Mouse (Mus musculus) liver, embryonic 12.5 days (tissue): ENCODE measurements around the gene Met. TPM values are rescaled to one million over a fixed set of nuclear protein-coding genes. Genes with fewer than 3 reads are reported as not detected.

ENCODE experiments used
- ATAC-seq: fragments of 200-750 bp; cut with Nextera tagmentation; 2 replicates; pipeline ENCODE4 v1.8.0; 2017; ENCODE audit warnings: moderate number of reproducible peaks, mild to moderate bottlenecking, moderate library complexity
- H3K27ac ChIP-seq: fragments of 300-500 bp; sonication (generic); 2 replicates; pipeline ENCODE4 v1.5.1; 2016; ENCODE audit warnings: mild to moderate bottlenecking
- H3K27me3 ChIP-seq: fragments of 300-500 bp; sonication (generic); replicated peaks from 2 replicates; pipeline ENCODE4 v1.6.1; 2016; ENCODE audit warnings: mild to moderate bottlenecking, moderate library complexity
- H3K36me3 ChIP-seq: fragments of 300-500 bp; sonication (generic); 2 replicates; pipeline ENCODE4 v1.6.1; 2016; ENCODE audit warnings: mild to moderate bottlenecking, moderate library complexity
- H3K4me1 ChIP-seq: fragments of 300-500 bp; sonication (generic); 2 replicates; pipeline ENCODE4 v1.6.1; 2016
- H3K4me2 ChIP-seq: fragments of 300-500 bp; sonication (generic); 2 replicates; pipeline ENCODE4 v1.6.1; 2016; ENCODE audit warnings: mild to moderate bottlenecking, moderate library complexity
- H3K4me3 ChIP-seq: fragments of 300-500 bp; sonication (generic); 2 replicates; pipeline ENCODE4 v1.5.1; 2016; ENCODE audit warnings: mild to moderate bottlenecking, moderate library complexity
- H3K9ac ChIP-seq: fragments of 300-500 bp; sonication (generic); 2 replicates; pipeline ENCODE4 v1.6.1; 2016; ENCODE audit warnings: mild to moderate bottlenecking, moderate library complexity
- H3K9me3 ChIP-seq: fragments of 300-500 bp; sonication (generic); replicated peaks from 2 replicates; pipeline ENCODE4 v1.6.1; 2016; ENCODE audit warnings: mild to moderate bottlenecking, moderate library complexity
- WGBS: fragments of 180-500 bp; shearing (Covaris S2); methylation state at CpG from one replicate; pipeline ENCODE4 v1.1.7; 2016; ENCODE audit not compliant: insufficient replicate concordance; 5-methylcytosine and 5-hydroxymethylcytosine counted together
- polyA plus RNA-seq: library from polyadenylated mRNA; unstranded; fragments of >200 nt; fragmentation: Nextera tagmentation; extraction: Ambion mirVana; gene quantifications from 2 replicates; pipeline ENCODE4 v1.2.1, GENCODE M21; 2016

Met gene
- polyA plus RNA-seq, 1 experiment from 2014 or later = 6.0 TPM

DNA sequence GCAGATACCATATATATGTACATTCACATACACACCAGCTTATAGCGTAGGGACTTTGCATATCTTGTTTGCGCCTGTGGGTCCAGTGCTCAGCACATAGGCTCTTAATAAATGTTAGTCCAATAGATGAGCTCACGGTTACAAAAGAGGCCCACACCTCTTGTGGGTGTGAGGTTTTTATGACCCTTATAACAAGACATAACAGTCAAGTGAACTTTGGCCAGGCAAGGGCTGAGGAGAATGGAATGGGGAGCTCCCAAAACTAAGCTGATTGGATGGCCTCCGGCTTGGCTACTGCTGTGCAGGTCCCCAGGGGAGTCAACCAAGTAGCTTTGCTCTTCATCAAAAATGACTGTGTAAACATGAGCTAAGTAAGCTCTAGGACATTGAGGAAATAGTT, 96.1 kb downstream of the Met start:
- 77% methylated on average over 4 of the region's 4 CpGs for WGBS

DNA sequence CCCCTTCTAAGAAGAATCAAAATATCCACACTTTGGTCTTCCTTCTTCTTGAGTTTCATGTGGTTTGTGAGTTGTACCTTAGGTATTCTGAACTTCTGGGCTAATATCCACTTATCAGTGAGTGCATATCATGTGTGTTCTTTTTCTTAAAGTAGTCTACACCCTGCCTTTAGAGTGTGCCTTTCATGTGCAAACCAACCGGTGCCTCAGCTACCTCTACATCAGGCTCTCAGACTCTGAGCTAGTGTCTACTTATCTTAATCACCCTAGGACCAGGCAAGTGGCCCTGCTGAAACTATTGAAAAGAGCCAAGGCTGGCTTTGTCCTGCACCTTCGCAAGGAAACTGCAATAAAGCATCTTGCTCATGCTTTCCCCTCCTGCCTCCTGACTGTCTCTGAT, 97.7 kb downstream of the Met start:
- H3K4me3 ChIP-seq = no peak overlapping the region
- H3K9ac ChIP-seq = no peak overlapping the region
- no peaks in the 10 kb centered on the region for H3K36me3 ChIP-seq
- 53% methylated on average over 2 of the region's 2 CpGs for WGBS
- no peak overlapping the region for H3K27ac ChIP-seq
- H3K9me3 ChIP-seq = no peaks in the 10 kb centered on the region
- no peak for ATAC-seq
- no peaks in the 10 kb centered on the region for H3K4me1 ChIP-seq
- no peak overlapping the region for H3K4me2 ChIP-seq
- no peaks in the 10 kb centered on the region for H3K27me3 ChIP-seq

More for the DNA sequence above, 96.1 kb downstream of the Met start:
- no peaks in the 10 kb centered on the region for H3K9me3 ChIP-seq
- no peak for ATAC-seq
- no peak overlapping the region for H3K9ac ChIP-seq
- H3K4me1 ChIP-seq = no peaks in the 10 kb centered on the region
- H3K4me2 ChIP-seq = no peak overlapping the region
- H3K4me3 ChIP-seq = no peak overlapping the region
- H3K27ac ChIP-seq = no peak overlapping the region
- no peaks in the 10 kb centered on the region for H3K27me3 ChIP-seq
- H3K36me3 ChIP-seq = no peaks in the 10 kb centered on the region

DNA sequence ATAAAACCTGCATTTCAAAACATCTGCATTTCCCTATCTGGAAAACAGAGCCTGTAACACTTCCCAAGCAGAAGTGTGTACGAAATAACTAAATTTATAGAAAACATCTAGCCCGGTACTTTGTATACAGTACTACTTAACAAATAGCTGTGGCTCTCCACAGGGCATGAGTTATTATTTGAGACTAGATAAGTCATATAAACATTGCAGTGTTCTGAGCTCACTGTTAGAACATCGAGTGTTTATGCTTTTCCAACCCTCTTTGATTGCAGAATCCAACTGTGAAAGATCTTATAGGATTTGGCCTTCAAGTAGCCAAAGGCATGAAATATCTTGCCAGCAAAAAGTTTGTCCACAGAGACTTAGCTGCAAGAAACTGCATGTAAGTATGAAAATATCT, 98.3 kb downstream of the Met start:
- H3K4me2 ChIP-seq = no peak overlapping the region
- no peak overlapping the region for H3K9ac ChIP-seq
- no peaks in the 10 kb centered on the region for H3K27me3 ChIP-seq
- no peaks in the 10 kb centered on the region for H3K4me1 ChIP-seq
- WGBS = 62% methylated on average over 3 of the region's 3 CpGs
- H3K9me3 ChIP-seq = no peaks in the 10 kb centered on the region
- no peak overlapping the region for H3K27ac ChIP-seq
- no peak overlapping the region for H3K4me3 ChIP-seq
- no peaks in the 10 kb centered on the region for H3K36me3 ChIP-seq
- ATAC-seq = no peak

DNA sequence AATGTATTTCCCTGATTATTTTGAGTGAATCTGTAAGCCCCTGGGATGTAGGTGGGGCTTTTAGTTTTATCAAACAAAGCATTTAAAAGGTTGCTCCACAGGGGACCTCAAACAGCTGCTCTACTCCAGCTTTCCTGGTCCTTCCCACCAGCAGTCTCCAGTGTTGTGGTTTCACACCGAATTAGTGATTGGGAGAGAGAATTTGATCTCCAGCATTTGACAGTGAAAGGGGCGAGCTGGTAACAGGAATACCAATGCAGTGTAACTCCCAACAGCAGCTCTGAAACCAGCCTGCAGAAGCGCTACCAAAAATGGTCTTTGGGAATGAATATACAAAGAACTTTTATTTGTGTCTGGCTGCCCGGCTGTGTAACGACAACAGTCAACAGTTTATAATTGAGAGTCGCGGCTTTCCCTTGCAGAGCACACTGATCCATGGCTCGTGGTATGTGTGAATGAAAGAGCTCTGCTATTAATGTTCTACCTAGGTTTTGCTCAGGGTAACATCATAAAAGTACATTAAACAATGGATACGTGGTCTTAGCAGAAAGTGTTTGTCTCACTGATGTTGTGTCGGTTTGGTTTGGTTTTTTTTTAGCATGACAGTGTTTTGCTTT, 99.0 kb downstream of the Met start:
- no peak for ATAC-seq
- WGBS = 32% methylated on average over 10 of the region's 10 CpGs
- no peaks in the 10 kb centered on the region for H3K36me3 ChIP-seq

DNA sequence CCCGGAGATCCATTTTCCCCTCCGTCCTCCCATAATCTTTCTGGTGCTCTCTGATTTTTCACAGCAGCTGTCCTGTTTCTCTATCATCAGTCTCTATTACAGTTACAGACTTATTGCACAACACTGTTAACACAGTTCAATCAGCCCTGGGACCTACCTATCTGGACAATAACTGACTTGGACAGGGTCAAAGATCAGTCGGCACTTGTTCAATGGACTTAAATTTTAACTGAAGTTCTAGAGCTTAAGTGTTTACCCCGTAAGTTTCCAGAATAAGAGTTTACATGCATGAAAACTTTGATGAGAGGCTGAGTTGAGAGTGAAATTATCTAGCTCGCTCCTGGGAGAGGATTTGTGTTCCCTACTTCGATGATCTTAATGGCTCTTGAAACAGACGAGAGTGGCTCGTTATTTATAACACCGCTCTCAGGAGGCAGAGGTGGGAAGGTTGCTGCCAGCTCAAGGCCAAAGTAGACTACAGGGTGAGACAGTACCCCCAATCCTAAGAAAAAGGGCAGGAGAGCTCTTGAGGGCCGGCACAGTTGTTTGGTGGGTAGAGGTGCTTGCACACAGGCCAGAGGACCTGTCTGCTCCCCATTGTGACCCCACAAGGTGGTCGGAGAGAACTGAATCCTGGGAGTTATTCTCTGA, 105.2 kb downstream of the Met start:
- ATAC-seq = peak; percentile 68
- Histone ChIP-seq H3K27ac (peak overlapping the region; percentile 50; the same call in 1 of the 2 replicates), H3K9ac (no peak overlapping the region), H3K4me1 (no peaks in the 10 kb centered on the region), H3K9me3 (no peaks in the 10 kb centered on the region), H3K4me3 (no peak overlapping the region), H3K36me3 (no peaks in the 10 kb centered on the region), H3K27me3 (no peaks in the 10 kb centered on the region), H3K4me2 (no peak overlapping the region)
- WGBS = 75% methylated on average over 11 of the region's 11 CpGs

More for the DNA sequence above, 99.0 kb downstream of the Met start:
- H3K9me3 ChIP-seq = no peaks in the 10 kb centered on the region
- H3K27me3 ChIP-seq = no peaks in the 10 kb centered on the region
- no peak overlapping the region for H3K4me2 ChIP-seq
- H3K4me3 ChIP-seq = no peak overlapping the region
- H3K4me1 ChIP-seq = no peaks in the 10 kb centered on the region
- H3K9ac ChIP-seq = no peak overlapping the region
- H3K27ac ChIP-seq = no peak overlapping the region

- no peak overlapping the region for H3K9ac ChIP-seq
- no peaks in the 10 kb centered on the region for H3K4me1 ChIP-seq
- no peak overlapping the region for H3K27ac ChIP-seq
- no peak overlapping the region for H3K4me3 ChIP-seq
- no peak for ATAC-seq
- H3K9me3 ChIP-seq = no peaks in the 10 kb centered on the region
- no peak overlapping the region for H3K4me2 ChIP-seq
- 56% methylated on average over 5 of the region's 5 CpGs for WGBS
- H3K27me3 ChIP-seq = no peaks in the 10 kb centered on the region
- H3K36me3 ChIP-seq = 0 out of 2 replicates have a peak, but pooled peaks cover 3% of the 10 kb centered on the region
These were observed 109.6 kb downstream of the Met start for GRCm38 (mm10) chr6:17573227-17573626.

DNA sequence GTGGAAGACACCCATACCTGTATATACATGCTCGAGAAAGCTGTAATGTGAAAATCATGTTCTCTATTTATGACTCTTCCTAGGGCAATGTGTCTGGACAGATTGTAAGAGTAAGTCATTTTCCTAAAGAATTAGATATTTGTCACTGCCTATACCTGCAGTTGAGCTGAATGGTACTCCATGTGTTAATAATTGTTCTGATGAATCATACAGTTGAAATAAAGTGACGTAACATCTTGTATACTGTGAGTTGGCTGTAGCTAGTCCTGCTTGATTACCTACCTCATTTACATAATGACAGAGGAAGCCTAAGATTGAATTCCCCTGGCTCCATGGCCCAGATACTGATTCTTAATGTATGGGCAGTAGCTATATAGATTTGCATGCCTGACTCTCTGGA, 110.1 kb downstream of the Met start:
- Histone ChIP-seq H3K27ac (no peak overlapping the region), H3K36me3 (0 out of 2 replicates have a peak, but pooled peaks cover 3% of the 10 kb centered on the region), H3K9ac (no peak overlapping the region), H3K4me1 (no peaks in the 10 kb centered on the region), H3K4me2 (no peak overlapping the region), H3K4me3 (no peak overlapping the region), H3K9me3 (no peaks in the 10 kb centered on the region), H3K27me3 (no peaks in the 10 kb centered on the region)
- no peak for ATAC-seq
- WGBS = 80% methylated on average over 2 of the region's 2 CpGs

DNA sequence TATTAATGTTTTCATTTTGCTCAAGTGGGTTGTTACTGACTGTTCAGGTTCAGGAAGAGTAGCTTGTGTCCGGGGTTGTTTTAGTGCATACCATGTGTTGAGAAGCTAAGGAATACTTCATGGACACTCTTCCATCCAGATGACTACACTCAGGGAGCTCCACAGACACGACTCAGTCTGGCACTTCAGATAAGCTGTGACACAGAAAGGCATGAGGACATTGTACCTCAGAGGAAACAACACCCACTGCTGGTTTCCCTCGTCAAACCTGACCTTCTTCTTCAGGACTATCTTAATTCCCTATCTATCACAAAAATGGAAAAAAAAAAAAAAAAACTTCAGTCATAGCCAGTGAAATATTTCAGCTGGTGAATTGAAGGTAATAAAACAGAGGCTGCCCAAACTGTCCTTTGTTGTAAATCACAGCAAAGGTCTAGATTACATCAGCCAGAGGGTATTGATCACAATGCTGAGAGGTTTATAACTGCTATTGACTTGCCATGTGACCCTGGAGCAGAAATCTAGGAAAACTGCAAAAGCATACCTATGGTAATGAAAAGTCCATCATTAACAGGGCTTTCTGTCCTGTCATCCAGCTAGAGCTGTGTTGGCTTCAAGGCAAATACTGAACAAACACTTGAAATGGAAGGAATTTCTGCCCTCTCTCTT, 114.6 kb downstream of the Met start:
- H3K4me3 ChIP-seq = no peak overlapping the region
- H3K27me3 ChIP-seq = no peaks in the 10 kb centered on the region
- no peak overlapping the region for H3K4me2 ChIP-seq
- no peak overlapping the region for H3K9ac ChIP-seq
- WGBS = 33% methylated on average over 3 of the region's 3 CpGs
- no peak overlapping the region for H3K27ac ChIP-seq
- H3K4me1 ChIP-seq = no peaks in the 10 kb centered on the region
- 0 out of 2 replicates have a peak, but pooled peaks cover 3% of the 10 kb centered on the region for H3K36me3 ChIP-seq
- H3K9me3 ChIP-seq = no peaks in the 10 kb centered on the region
- no peak for ATAC-seq

GRCm38 (mm10) chr6:17580349-17580748, 116.7 kb downstream of the Met start:
- no peak for ATAC-seq
- Histone ChIP-seq H3K9ac (no peak overlapping the region), H3K9me3 (no peaks in the 10 kb centered on the region), H3K4me1 (no peaks in the 10 kb centered on the region), H3K4me3 (no peak overlapping the region), H3K4me2 (no peak overlapping the region), H3K27ac (no peak overlapping the region), H3K36me3 (no peaks in the 10 kb centered on the region), H3K27me3 (no peaks in the 10 kb centered on the region)
- WGBS = 81% methylated on average over 3 of the region's 3 CpGs

- Histone ChIP-seq H3K27ac (no peak overlapping the region), H3K36me3 (no peaks in the 10 kb centered on the region), H3K9ac (no peak overlapping the region), H3K4me3 (no peak overlapping the region; the same call in 1 of the 2 replicates), H3K9me3 (no peaks in the 10 kb centered on the region), H3K27me3 (no peaks in the 10 kb centered on the region), H3K4me2 (peak overlapping the region; percentile 45), H3K4me1 (peaks cover 2% of the 10 kb centered on the region; the same call in 1 of the 2 replicates)
- ATAC-seq = no peak
- WGBS = 34% methylated on average over 13 of the region's 13 CpGs
These were observed 120.4 kb downstream of the Met start for GRCm38 (mm10) chr6:17583982-17584381.

GRCm38 (mm10) chr6:17589049-17589952, 125.7 kb downstream of the Met start:
- WGBS = 30% methylated on average over 16 of the region's 16 CpGs
- no peak overlapping the region for H3K9ac ChIP-seq
- ATAC-seq = peak; percentile 54

More at GRCm38 (mm10) chr6:17589049-17589952, 125.7 kb downstream of the Met start:
- Histone ChIP-seq H3K4me2 (0 out of 2 replicates have a peak overlapping the region, but pooled peaks have one; percentile 17), H3K9me3 (peaks cover 3% of the 10 kb centered on the region; the same call in 1 of the 2 replicates), H3K4me3 (no peak overlapping the region), H3K27me3 (no peaks in the 10 kb centered on the region), H3K27ac (no peak overlapping the region), H3K36me3 (no peaks in the 10 kb centered on the region), H3K4me1 (peaks cover 6% of the 10 kb centered on the region; the same call in 1 of the 2 replicates)
